Mouse (Mus musculus) limb, embryonic 10.5 days (tissue): ENCODE measurements around the gene Stard3. TPM values are rescaled to one million over a fixed set of nuclear protein-coding genes. Genes with fewer than 3 reads are reported as not detected.

Experiments
- DNase-seq: peaks from one replicate; pipeline ENCODE4 v3.0.0-alpha.2; 2017; ENCODE audit warnings: low spot score
- H3K27ac ChIP-seq: fragments of 300-500 bp; sonication (generic); 2 replicates; pipeline ENCODE4 v1.5.1; 2016; ENCODE audit warnings: mild to moderate bottlenecking
- H3K27me3 ChIP-seq: fragments of 300-500 bp; sonication (generic); 2 replicates; pipeline ENCODE4 v1.6.1; 2016; ENCODE audit warnings: low read depth, mild to moderate bottlenecking; ENCODE audit not compliant: poor library complexity, severe bottlenecking
- H3K36me3 ChIP-seq: fragments of 300-500 bp; sonication (generic); 2 replicates; pipeline ENCODE4 v1.6.1; 2016; ENCODE audit warnings: mild to moderate bottlenecking, moderate library complexity
- H3K4me1 ChIP-seq: fragments of 300-500 bp; sonication (generic); 2 replicates; pipeline ENCODE4 v1.6.1; 2016
- H3K4me3 ChIP-seq: fragments of 300-500 bp; sonication (generic); 2 replicates; pipeline ENCODE4 v1.5.1; 2016; ENCODE audit warnings: mild to moderate bottlenecking, moderate library complexity
- H3K9me3 ChIP-seq: fragments of 300-500 bp; sonication (generic); replicated peaks from 2 replicates; pipeline ENCODE4 v1.6.1; 2016; ENCODE audit warnings: mild to moderate bottlenecking
- WGBS: fragments of 180-500 bp; shearing (Covaris S2); methylation state at CpG from one replicate; pipeline ENCODE4 v1.1.7; 2016; 5-methylcytosine and 5-hydroxymethylcytosine counted together
- polyA plus RNA-seq: library from polyadenylated mRNA; unstranded; fragments of >200 nt; fragmentation: Nextera tagmentation; extraction: Ambion mirVana; gene quantifications from 2 replicates; pipeline ENCODE4 v1.2.1, GENCODE M21; 2016

Gene Stard3
- polyA plus RNA-seq, 1 experiment from 2014 or later: 41.3 TPM

DNA sequence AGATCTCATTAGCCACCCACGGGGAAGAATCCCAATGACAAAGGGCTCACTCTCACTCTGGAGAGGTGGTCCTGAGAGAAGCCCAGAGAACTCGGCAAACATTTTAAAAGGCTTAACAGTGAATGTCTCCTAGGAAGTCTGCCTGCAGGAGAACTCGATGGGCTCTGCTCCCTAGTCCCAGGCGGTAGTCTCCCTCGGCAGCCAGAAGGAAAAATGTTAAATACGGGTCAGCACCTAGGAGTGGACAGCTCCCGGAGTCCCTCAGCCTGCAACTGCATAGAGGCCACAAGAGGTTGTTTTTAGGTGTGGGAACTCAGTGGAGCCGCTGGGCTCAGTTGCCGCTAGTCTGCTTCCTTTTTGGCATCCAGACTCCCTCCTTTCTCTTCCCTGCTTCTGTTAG lies 34.2 kb upstream of the Stard3 start:
- Histone ChIP-seq H3K4me3 (no peak overlapping the region), H3K4me1 (peaks cover 22% of the 10 kb centered on the region), H3K36me3 (no peaks in the 10 kb centered on the region), H3K9me3 (no peaks in the 10 kb centered on the region), H3K27me3 (peaks cover 100% of the 10 kb centered on the region), H3K27ac (no peak overlapping the region)
- peak; percentile 79 for DNase-seq
- 1% methylated on average over 9 of the region's 9 CpGs for WGBS

- 5% methylated on average over 14 of the region's 14 CpGs for WGBS
- Histone ChIP-seq H3K36me3 (no peaks in the 10 kb centered on the region), H3K4me1 (peaks cover 22% of the 10 kb centered on the region), H3K27me3 (peaks cover 100% of the 10 kb centered on the region), H3K9me3 (no peaks in the 10 kb centered on the region), H3K4me3 (no peak overlapping the region), H3K27ac (no peak overlapping the region)
- DNase-seq: no peak
Measured at GRCm38 (mm10) chr11:98325191-98325820, 32.9 kb upstream of the Stard3 start.

DNA sequence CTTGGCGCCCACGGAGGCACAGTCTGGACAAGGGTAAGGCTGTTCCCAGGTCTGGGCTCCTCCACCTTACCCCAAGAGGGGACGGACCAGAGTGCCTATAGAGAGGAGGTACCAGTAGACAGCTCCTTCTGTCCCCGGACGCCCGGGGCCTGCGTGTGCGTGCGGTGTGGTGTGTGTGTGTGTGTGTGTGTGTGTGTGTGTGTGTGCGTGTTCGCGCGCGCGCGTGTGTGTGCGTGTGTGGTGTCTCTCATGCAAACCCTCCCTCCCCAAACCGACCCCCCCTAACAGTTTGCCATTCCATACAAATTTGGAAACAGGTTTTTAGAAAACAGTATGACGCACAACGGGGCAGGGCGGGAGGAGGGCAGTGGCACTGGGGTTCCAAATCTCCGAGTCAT lies 32.3 kb upstream of the Stard3 start:
- DNase-seq: peak; percentile 39
- H3K9me3 ChIP-seq: no peaks in the 10 kb centered on the region
- no peaks in the 10 kb centered on the region for H3K36me3 ChIP-seq
- H3K4me3 ChIP-seq: no peak overlapping the region
- H3K27me3 ChIP-seq: peaks cover 100% of the 10 kb centered on the region
- 4% methylated on average over 22 of the region's 22 CpGs for WGBS
- H3K4me1 ChIP-seq: peaks cover 22% of the 10 kb centered on the region
- no peak overlapping the region for H3K27ac ChIP-seq

DNA sequence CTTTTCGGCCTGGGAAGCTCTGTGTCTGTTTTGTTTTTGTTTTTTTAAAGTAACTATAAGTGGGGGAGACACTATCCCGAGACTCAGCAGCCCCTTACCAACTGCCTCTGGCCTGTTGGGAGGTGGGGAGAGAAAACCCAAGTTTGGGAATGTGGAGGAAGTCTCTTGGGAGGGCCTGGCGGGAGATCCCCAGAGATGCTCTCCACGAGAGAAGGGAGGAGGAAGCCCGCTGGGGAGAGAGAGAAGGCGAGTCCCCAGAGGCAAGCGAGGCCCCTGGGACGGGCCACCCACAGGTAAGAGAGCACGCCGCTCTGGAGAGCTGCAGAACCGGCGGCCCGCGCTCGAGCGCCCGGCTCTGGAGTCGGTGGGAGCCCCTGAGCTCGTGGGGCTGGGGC lies 31.4 kb upstream of the Stard3 start:
- Histone ChIP-seq H3K27ac (no peak overlapping the region), H3K4me3 (peak overlapping the region; percentile 37; the same call in 1 of the 2 replicates), H3K4me1 (peaks cover 22% of the 10 kb centered on the region), H3K27me3 (peaks cover 100% of the 10 kb centered on the region), H3K9me3 (no peaks in the 10 kb centered on the region), H3K36me3 (no peaks in the 10 kb centered on the region)
- WGBS: under 1% methylated on average over 19 of the region's 19 CpGs
- DNase-seq: no peak

- Histone ChIP-seq H3K27me3 (peaks cover 100% of the 10 kb centered on the region), H3K9me3 (no peaks in the 10 kb centered on the region), H3K4me3 (peak overlapping the region; percentile 37), H3K36me3 (no peaks in the 10 kb centered on the region), H3K27ac (no peak overlapping the region), H3K4me1 (peaks cover 22% of the 10 kb centered on the region)
- WGBS: under 1% methylated on average over 97 of the region's 97 CpGs
- peak; percentile 73 for DNase-seq
Measured at GRCm38 (mm10) chr11:98327136-98328030, 30.8 kb upstream of the Stard3 start.

GRCm38 (mm10) chr11:98328031-98328370 lies 30.2 kb upstream of the Stard3 start:
- WGBS: under 1% methylated on average over 35 of the region's 35 CpGs
- no peak for DNase-seq
- Histone ChIP-seq H3K9me3 (no peaks in the 10 kb centered on the region), H3K36me3 (no peaks in the 10 kb centered on the region), H3K4me1 (peaks cover 22% of the 10 kb centered on the region), H3K4me3 (peak overlapping the region; percentile 37), H3K27me3 (peaks cover 100% of the 10 kb centered on the region), H3K27ac (0 out of 2 replicates have a peak overlapping the region, but pooled peaks have one; percentile 10)

DNA sequence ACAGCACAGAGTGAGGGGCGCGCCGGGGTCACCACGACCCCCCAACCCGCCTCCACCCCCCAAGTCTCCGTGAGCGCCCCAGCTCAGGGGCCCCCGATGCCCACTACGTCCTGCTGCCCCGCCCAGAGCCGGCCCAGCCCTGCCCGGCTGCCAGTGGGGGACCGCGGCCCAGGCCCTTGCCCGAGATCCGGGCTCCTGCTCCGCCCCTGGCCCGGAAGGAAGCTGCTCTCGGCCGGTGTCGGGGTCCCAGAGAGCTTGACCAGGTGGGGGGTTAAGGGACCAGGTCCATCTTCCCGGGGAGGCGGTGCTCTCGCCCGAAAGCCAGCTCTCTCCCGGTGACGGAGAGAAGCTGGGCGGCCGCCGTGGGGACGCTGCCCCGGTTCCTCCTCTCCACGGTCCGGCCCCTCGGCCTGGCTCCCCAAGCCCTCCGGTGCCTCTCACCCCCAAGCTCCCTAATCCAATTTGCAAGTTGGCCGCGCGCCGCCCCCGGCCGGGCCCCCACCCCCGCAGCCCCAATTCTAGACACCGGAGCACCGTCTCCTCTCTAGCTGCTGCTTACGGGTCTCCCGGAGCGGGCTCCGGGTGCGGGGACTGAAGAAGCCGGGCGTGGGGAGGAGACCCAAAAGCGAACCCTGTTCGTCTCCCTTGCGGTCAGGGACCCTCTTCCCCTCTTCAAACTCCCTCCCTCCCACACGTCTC lies 29.6 kb upstream of the Stard3 start:
- DNase-seq: no peak
- WGBS: under 1% methylated on average over 48 of the region's 56 CpGs

GRCm38 (mm10) chr11:98329081-98329959 lies 28.8 kb upstream of the Stard3 start, which contains the start of gene Neurod2:
Gene Neurod2, minus strand, starts transcription at chr11:98329648.
- DNase-seq: no peak
- H3K36me3 ChIP-seq: no peaks in the 10 kb centered on the region

More for the DNA sequence above, 29.6 kb upstream of the Stard3 start:
- H3K4me1 ChIP-seq: peaks cover 22% of the 10 kb centered on the region
- peaks cover 100% of the 10 kb centered on the region for H3K27me3 ChIP-seq
- no peaks in the 10 kb centered on the region for H3K9me3 ChIP-seq
- H3K4me3 ChIP-seq: peak overlapping the region; percentile 37
- H3K36me3 ChIP-seq: no peaks in the 10 kb centered on the region
- 0 out of 2 replicates have a peak overlapping the region, but pooled peaks have one; percentile 10 for H3K27ac ChIP-seq

DNA sequence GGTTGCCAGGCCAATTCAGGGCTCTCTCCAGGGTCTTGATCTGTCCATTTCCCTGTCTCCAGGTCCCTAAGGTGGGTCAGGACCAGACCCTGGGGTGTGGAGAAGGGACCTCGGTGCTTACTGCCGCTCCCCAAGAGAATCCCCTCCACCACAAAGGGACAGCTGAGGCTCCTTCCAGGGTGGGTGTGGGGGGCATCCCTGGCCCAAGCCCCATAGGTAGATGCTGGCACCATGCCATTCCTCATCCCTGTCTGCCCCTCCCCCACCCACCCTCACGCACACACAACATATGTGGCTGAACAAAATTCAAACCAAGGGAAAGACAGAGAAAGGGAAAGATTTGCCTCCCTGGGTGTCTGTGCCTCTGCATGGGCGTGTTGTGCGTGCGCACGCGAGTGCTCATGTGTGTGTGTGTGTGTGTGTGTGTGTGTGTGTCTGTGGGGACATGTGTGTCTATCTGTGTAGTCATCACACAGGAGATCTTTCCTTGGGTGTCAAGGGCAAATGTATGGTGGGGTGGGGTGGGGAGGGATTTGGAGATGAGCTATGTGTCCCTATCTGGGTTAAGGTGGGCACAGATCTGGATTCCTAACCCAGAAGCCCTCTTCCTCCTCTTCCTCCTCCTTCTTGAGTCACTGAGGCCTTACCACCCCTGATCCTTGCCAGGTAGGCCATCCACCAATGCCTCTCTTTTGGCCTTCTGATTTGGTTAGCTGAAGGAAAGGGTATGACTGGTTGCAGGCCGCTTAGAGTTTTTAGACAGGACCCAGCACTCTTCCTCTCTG lies 28.0 kb upstream of the Stard3 start:
- no peak overlapping the region for H3K4me3 ChIP-seq
- H3K27me3 ChIP-seq: peaks cover 100% of the 10 kb centered on the region
- no peak overlapping the region for H3K27ac ChIP-seq
- DNase-seq: no peak
- peaks cover 32% of the 10 kb centered on the region for H3K4me1 ChIP-seq
- 30% methylated on average over 9 of the region's 9 CpGs for WGBS
- H3K9me3 ChIP-seq: no peaks in the 10 kb centered on the region
- H3K36me3 ChIP-seq: no peaks in the 10 kb centered on the region

More at GRCm38 (mm10) chr11:98329081-98329959, 28.8 kb upstream of the Stard3 start, which contains the start of gene Neurod2:
- Histone ChIP-seq H3K4me3 (peak within 1 kb of the TSS; percentile 37), H3K9me3 (no peaks in the 10 kb centered on the region), H3K27me3 (peaks cover 100% of the 10 kb centered on the region), H3K27ac (no peak within 1 kb of the TSS), H3K4me1 (peaks cover 28% of the 10 kb centered on the region)
- 2% methylated on average over 38 of the region's 38 CpGs for WGBS

DNA sequence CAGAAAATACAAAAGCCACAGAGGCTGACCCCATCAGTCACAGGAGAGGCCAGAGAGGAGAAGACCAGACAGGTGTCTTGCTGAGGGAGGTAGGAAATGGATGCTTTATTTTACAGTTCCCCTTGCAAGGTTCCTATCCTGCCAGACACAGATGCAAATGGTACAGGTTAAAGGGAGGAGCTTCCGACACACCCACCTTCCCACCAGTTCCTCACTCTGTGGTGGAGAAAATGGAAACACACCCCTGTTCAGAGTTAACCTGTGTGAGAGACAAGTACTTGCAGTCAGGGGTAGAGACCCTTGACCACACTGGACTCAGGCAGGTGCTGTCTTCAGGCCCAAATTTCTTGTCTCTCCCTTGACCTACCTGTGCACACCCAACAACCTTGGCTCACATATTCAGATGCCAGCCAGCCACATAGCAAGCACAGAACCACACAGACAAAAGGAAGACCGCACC lies 27.4 kb upstream of the Stard3 start:
- peaks cover 100% of the 10 kb centered on the region for H3K27me3 ChIP-seq
- no peak overlapping the region for H3K4me3 ChIP-seq
- H3K9me3 ChIP-seq: no peaks in the 10 kb centered on the region
- no peak overlapping the region for H3K27ac ChIP-seq
- WGBS: 50% methylated on average over 2 of the region's 2 CpGs
- peaks cover 32% of the 10 kb centered on the region for H3K4me1 ChIP-seq
- DNase-seq: no peak
- no peaks in the 10 kb centered on the region for H3K36me3 ChIP-seq

GRCm38 (mm10) chr11:98331401-98331800 lies 26.8 kb upstream of the Stard3 start:
- WGBS: 76% methylated on average over 1 of the region's 1 CpGs
- DNase-seq: no peak
- peaks cover 100% of the 10 kb centered on the region for H3K27me3 ChIP-seq
- no peak overlapping the region for H3K4me3 ChIP-seq
- H3K27ac ChIP-seq: no peak overlapping the region
- no peaks in the 10 kb centered on the region for H3K36me3 ChIP-seq
- peaks cover 32% of the 10 kb centered on the region for H3K4me1 ChIP-seq
- H3K9me3 ChIP-seq: no peaks in the 10 kb centered on the region
